Mouse (Mus musculus): ENCODE data around the gene Ctf2.

DNA sequence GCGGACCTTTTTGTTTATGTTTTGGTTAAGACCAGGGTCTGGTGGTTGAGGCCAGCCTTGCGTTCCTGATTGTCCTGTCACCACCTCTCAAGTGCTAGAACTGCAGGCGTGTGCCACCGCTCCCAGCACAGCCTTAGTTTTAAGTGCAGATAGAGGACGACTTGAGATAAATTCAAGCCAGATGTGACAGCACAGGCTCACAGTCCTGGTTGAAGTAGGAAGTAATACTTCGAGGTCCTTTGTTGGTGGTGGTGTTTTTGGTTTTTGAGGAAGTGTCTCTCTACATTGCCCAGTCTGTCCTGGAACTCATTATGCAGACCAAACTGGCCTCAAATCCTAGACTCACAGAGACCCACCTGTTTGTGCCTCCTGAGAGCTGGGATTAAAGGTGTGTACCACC is 27.8 kb upstream of the Ctf2 start:
- TF ChIP-seq HCFC1 (IDR thresholded peaks at IDR 0.05; ENCODE audit: borderline replicate concordance, insufficient read depth, low read length): no peak
- no peak for TF ChIP-seq ZNF384 (IDR thresholded peaks at IDR 0.05; ENCODE audit: low read depth, low read length)
- TF ChIP-seq CHD2 (IDR thresholded peaks at IDR 0.05; ENCODE audit: low read depth, low read length): no peak
- no peak for TF ChIP-seq MAFK (IDR thresholded peaks at IDR 0.05; ENCODE audit: insufficient read depth, low read depth, low read length)
- no peak for TF ChIP-seq ZC3H11A (IDR thresholded peaks at IDR 0.05; ENCODE audit: borderline replicate concordance, low read depth, low read length)
